In the genomic region with DNA sequence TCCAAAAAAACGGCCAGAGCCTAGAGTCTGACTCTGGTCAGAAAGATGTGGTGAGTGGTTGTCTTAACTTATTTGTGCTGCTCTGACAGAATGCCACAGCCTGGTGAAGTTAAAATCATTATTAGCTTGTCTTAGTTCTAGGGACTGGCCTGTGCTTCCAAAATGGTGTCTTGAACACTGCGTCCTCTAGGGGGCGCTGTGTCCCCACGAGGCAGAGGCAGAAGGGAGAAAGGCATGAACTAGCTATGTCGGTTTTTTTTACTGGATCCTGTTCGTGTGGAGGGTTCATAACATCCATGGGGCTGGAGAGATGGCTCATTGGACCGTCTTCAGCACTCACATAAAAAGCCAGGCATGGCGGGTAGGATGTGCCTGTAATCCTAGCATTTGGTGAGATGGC, we compare ENCODE assay signal across 8 mouse cellular contexts. TPM values are rescaled to one million over a fixed set of nuclear protein-coding genes. Genes with fewer than 3 reads are reported as not detected.
A peak's percentile ranks its signal among the peaks of the same experiment; 100 is the strongest.
DNase-seq lines count a peak whose midpoint lies in the region; TF ChIP-seq lines count a peak whose summit lies in the region.

No protein-coding gene starts in this region.

- no peak overlapping the region for H3K27ac ChIP-seq in cortical plate, adult 2 months (ENCODE audit: insufficient read depth, low read length)

- no peaks in the 10 kb centered on the region for H3K4me1 ChIP-seq in cortical plate, adult 2 months (ENCODE audit: control insufficient read depth, insufficient read depth, low read length)

- peak; percentile 2 for DNase-seq in cerebellum, adult 9-10 months
- no peak for DNase-seq in cerebellum, adult 11 months
- DNase-seq in right cerebral cortex, postnatal 14 days, result peak; percentile 46
- no peak for DNase-seq in right cerebral cortex, adult 18-20 months
- DNase-seq in kidney, postnatal 25 days, result peak; percentile 64 to 66
- peak; percentile 62 to 74 for DNase-seq in lung, postnatal 4 days
- DNase-seq in thymus, postnatal 0 days (ENCODE audit: low spot score), result peak; percentile 69

- peak; percentile 70 for TF ChIP-seq CTCF in cortical plate, adult 2 months (IDR thresholded peaks at IDR 0.05; ENCODE audit: extremely low read depth, insufficient read depth, low read length)

- H3K4me3 ChIP-seq in cortical plate, adult 2 months (ENCODE audit: insufficient read depth, low read length), result no peak overlapping the region

- no peak for TF ChIP-seq POLR2A in cortical plate, adult 2 months (IDR thresholded peaks at IDR 0.05; ENCODE audit: extremely low read depth, insufficient read depth, low read length)

RNA-seq across cellular contexts. Expression of gene Lctl, which starts 3.0 kb away (rescaled TPM):
- polyA plus RNA-seq in cortical plate, adult 2 months (2012; rRNA removed), result 0.25 and 0.36 TPM in 2 replicates
- polyA plus RNA-seq in thymus, postnatal 0 days (2015; fragmentation: Nextera tagmentation; extraction: Ambion mirVana), result 0.23 TPM in 1 of 2 replicates, not detected in the other

RNA-seq across cellular contexts. Expression of gene Zwilch, which starts 53.0 kb away (rescaled TPM):
- polyA plus RNA-seq in cortical plate, adult 2 months (2012; rRNA removed), result 5.4 and 6.5 TPM in 2 replicates
- polyA plus RNA-seq in thymus, postnatal 0 days (2015; fragmentation: Nextera tagmentation; extraction: Ambion mirVana), result 9.4 and 11.3 TPM in 2 replicates

RNA-seq across cellular contexts. Expression of gene Rpl4, which starts 53.3 kb away (rescaled TPM):
- polyA plus RNA-seq in cortical plate, adult 2 months (2012; rRNA removed), result 578 and 595 TPM in 2 replicates
- 1,382 and 1,420 TPM in 2 replicates for polyA plus RNA-seq in thymus, postnatal 0 days (2015; fragmentation: Nextera tagmentation; extraction: Ambion mirVana)

RNA-seq across cellular contexts. Expression of gene Snapc5, which starts 59.2 kb away (rescaled TPM):
- polyA plus RNA-seq in cortical plate, adult 2 months (2012; rRNA removed), result 33.2 and 34.1 TPM in 2 replicates
- polyA plus RNA-seq in thymus, postnatal 0 days (2015; fragmentation: Nextera tagmentation; extraction: Ambion mirVana), result 38.2 and 43.5 TPM in 2 replicates

Comparison
In these comparisons a context has a peak if more than half of its experiments do, and no peak if none do; other contexts are left out.
1. DNase-seq: peak in cerebellum, adult 9-10 months (single experiment), right cerebral cortex, postnatal 14 days (single experiment), kidney, postnatal 25 days (2 of 2), lung, postnatal 4 days (2 of 2) and thymus, postnatal 0 days (single experiment); none in cerebellum, adult 11 months (single experiment) and right cerebral cortex, adult 18-20 months (single experiment).